Mouse (Mus musculus) monocyte, adult 5-6 weeks (primary cell): ENCODE results near the gene Gm10775. TPM values are rescaled to one million over a fixed set of nuclear protein-coding genes. Genes with fewer than 3 reads are reported as not detected.
A peak's percentile ranks its signal among the peaks of the same experiment; 100 is the strongest.

ENCODE experiments used
- ATAC-seq: fragments of 153-309, 156-312 bp; replicated peaks from 2 replicates; pipeline ENCODE4 v1.8.0; 2017; ENCODE audit warnings: mild to moderate bottlenecking; ENCODE audit not compliant: low TSS enrichment, insufficient number of reproducible peaks, severe bottlenecking, poor library complexity, low FRiP score
- total RNA-seq: library from RNA; stranded (forward); fragments of 200-1000, 200-491, 200-594 nt; gene quantifications from 3 replicates; pipeline ENCODE4 v1.2.3, GENCODE M21; 2017

The Gm10775 gene
- not detected in 3 replicates for total RNA-seq

DNA sequence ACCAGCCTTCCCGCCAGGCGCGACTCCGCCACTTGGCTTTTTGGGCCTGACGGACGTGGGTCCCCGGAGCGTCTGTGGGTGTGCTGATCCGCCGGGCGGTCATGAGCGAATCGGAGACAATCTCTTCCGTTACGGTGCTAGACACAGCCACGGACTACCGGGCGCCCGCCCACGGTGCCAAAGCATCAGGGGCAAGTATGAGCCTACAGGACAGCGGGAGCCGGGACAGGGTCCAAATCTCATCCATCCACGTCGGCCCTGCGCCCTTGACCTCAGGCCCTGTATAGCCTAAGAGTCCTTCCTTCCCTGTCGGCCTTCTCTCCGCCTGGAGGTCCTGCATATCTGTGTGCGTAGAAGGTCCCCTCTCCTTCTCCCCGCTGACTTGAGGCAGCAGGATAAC is at the start of gene Gm10775:
Gene Gm10775, plus strand, starts transcription at position 301 of the 400 bp plus-strand sequence.
- no peak for ATAC-seq

DNA sequence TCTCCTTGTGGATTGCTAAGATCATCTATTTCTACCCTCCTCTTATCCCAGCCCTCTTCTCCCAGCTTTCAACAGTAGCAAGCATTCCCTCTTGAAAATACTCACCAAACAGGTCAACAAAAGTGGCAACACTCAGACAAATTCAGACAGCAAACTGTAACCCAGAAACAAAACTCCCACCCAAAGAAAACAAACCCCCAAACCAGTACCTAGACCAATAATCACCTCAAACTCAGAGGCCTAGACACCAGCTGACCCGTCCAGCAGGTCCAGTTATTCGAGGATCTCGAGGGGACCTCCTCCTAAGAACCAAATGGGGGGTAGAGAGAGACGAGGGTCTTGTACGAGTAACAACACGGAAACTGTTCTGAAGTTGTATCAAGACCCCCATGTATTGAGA is 33.4 kb upstream of the Gm10775 start:
- ATAC-seq = no peak

DNA sequence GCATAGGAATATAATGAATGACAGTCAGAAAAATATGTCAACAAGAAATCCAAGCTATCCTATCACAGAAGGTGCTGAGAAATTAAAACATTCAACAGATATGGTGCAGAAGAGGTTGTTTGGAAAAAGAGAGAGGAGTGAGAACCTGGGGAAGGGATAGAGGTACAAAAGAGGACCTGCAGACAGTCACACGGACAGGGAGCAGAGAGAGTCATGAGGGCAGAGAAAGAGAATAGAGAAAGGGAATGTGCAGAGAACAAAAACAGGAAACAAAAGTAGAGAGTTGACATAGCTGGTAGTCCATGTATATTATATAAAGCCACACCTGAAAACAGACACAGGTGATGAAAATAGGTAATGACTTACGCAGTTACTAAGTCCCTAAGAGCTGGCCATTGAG is 32.7 kb upstream of the Gm10775 start:
- ATAC-seq = no peak

DNA sequence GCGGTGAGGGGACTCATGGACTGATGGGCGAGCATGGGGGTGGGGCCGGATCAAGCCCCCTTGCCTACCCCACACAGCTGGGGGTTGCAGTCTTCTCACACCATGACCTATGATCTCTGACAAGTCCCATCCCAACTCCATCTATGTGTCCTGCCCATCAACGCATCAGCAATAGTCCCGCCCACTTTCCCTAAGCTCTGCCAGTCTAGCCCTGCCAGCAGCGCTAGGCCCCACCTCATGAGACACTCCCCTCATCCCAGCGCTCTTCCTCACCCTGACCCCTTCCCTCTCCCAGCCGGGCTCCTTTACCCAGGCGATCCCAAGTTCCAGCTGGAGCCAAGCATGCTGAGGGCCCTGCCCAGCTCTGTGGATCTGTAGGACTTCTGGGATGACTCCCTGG is 22.1 kb upstream of the Gm10775 start:
- no peak for ATAC-seq

DNA sequence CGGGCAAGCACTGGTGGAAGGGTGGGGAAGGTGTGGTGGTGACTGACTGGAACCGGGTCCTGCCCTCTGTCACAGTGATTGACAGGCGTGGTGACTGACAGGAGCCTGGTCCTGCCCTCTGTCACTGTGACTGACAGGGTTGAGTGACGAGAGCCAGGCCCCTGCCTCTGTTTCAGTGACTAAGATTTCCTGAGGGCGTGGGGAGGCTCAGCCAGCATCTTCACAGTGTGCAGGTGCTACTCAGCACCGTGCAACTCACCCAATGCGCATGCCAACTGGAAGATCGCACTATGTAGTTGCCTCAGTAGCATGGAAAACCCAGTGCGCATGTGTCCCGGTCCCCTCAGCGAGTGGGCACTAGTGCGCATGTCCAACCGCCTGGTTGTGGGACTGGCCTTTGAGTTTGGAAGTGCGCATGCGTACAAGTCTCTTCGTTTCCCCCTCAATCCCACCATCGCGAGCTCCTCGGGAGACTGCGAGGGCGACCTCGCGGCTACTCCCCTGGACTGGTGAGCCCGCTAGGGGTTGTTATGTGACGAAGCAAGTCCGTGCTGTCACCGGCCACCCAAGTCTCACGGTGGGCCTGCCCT is 18.7 kb upstream of the Gm10775 start:
- ATAC-seq = peak; percentile 73

DNA sequence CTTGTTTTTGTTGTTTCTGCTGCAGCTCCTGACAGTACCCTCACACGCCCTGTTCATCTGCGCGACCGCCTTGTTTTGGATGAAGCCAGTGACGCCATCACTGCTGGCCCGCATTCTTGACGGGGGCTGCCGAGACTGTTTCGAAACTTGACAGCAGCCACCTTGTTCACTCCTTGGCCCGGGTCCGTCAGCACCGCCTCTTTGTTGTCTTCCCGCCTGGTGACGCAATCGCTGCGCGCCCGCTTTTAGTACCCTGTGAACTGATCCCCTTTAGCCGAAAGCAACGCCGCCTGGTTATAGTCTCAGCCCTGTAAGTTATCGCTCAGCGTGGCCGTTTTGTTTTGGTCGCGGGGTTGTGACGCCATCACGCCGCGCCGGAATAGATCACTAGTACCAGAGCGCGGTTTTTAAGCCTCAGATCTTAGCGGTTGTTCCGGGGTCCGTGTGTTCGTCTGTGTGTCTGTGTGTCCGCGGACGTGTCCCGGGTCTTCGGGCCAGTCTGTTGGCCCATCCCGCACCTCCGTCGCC is 18.2 kb upstream of the Gm10775 start:
- peak; percentile 66 for ATAC-seq

DNA sequence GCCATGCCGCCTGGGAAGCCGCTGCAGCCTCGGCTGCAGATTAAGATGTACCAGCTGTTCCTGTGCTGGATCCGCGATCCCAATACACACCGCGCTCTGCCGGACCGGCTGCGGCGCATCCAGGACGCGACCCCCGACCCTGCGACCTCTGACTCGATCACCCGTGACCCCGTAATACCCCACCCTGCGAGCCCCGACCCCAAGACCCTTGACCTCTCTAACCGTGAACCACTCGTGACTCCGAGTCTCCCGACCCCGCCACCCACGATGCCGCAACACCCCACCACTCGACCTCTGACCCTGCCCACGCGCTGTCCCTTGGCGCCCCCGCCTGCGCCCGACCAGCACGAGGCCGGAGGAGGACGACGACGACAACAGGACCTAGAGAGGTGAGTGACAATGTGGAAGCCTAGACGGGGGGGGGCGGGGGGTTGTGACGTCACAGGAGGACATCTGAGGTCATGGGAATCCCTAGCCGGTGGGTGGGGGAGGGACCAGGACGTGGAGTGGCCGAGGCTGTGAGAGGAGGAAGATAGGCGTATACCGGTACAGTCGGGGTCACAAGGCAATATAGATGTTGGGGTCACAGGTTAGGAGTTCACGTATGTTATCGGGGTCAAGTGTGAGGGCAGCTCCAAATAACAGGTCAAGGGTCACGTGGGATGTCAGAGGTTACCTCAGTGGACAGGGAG is 17.6 kb upstream of the Gm10775 start:
- ATAC-seq = no peak; the same call in 1 of the 2 replicates

DNA sequence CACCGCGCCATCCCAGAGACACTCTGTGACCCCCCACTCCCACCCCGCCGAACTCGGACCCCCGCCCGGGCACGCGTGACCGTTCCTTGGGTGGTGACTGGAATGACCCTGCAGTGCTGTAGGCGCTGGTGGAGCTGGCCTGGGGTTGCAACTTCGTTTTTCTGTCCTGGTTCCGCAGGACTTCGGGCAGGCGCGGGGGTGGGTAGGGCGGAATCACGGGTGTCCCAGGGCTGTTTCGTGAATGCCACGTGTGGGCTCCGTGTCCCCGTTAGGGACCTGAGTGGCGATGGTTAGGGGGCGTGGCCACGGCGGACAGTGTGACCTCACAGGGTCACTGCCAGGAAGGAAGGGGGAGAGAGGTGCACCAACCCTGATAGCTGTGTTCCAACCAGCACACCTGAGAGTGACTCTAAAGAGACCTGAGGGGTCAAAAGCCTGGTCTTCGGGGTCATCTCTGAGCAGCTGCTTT is 17.0 kb upstream of the Gm10775 start:
- ATAC-seq = no peak

DNA sequence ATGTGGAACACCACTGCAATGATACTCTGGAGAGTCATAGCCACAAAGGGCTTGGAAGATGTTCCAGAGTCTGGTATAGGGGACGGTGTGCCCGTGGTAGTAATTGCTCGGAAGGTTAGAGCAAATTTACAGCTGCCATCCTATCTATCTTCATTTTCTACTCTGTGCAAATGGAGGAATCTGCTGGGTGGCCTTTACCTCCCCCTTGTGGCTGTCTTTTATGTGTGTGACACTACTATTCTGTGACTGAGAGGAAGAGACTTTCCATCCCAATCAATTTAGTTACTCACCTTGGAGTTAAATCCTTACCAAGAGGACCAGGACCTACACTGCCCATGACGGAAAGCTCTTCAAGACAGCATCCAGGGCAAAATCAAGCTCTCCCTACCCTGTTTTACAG is 16.1 kb upstream of the Gm10775 start:
- no peak for ATAC-seq

DNA sequence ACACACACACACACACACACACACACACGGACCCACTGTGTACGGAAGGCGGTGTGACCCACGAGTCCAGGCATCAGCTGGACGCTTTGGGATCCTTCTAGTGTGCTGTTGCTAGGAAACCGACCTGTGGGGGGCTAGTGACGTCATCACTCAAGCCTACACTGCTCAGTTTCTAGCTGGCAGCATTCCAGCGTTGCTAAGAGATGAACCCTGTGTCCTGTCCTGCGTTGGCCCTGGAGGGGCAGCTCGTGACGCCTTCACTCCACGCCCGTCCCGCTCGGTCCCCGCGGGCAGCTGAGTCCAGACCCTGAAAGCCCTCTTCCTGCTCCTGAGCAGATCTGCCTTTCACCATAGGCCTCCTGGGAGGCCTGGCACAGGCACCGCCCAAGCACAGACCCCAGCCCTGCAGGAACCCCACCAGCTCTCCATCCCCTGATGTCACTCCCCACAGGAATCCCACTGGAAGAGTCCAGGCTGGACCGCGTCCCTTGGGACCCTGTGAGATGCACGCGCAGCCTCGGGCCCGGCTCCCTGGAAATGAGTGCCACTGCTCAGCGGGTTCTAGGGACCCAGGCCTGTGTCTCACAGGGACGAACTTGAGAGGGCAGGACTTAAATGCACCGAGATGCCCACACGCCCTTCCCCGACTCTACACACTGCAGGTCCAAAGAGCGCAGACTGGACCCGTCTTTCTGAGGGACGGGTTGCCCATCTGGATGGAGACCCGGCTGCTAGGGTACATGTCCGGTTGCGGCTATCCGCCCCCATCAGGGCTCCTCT is 974 bp upstream of the Gm10775 start:
- no peak for ATAC-seq

DNA sequence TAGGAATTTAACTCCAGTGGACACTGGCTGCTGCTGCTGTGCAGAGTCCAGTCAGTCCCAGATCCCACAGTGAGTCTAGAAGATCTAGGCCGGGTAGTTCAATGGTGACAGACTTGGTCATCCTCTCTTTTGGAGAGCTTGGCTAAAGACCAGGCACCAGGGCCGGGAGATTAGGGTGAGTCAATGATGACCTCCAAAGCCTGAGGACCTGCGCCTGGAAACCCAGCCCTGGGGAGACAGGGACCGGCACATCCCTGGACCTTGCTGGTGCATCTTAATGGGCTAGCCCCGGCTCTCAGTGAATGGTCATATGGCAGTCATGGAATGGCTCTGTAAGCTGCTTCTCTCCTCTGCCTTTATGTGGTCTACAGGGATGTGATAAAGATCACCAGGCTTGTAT is 2.7 kb downstream of the Gm10775 start:
- no peak for ATAC-seq

DNA sequence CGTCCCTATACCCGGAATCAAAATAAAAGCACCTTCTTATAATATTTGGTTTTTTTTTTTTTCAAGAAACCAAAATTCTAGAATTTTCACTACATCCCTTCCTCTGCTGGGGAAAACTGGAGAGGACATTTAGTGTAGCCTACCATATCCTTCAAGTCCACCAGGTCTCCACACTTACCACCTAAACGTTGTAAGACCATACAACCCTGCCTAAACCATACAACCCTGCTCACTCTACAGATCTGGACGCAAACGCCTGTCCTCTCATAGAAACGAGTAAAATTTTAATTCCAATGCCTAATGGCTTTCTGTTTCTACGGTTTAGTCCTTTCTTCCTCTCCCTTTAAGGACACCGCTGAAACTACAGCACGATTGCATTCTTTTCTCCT is 18.6 kb downstream of the Gm10775 start:
- 0 out of 2 replicates have a peak, but pooled peaks have one; percentile 3 for ATAC-seq

DNA sequence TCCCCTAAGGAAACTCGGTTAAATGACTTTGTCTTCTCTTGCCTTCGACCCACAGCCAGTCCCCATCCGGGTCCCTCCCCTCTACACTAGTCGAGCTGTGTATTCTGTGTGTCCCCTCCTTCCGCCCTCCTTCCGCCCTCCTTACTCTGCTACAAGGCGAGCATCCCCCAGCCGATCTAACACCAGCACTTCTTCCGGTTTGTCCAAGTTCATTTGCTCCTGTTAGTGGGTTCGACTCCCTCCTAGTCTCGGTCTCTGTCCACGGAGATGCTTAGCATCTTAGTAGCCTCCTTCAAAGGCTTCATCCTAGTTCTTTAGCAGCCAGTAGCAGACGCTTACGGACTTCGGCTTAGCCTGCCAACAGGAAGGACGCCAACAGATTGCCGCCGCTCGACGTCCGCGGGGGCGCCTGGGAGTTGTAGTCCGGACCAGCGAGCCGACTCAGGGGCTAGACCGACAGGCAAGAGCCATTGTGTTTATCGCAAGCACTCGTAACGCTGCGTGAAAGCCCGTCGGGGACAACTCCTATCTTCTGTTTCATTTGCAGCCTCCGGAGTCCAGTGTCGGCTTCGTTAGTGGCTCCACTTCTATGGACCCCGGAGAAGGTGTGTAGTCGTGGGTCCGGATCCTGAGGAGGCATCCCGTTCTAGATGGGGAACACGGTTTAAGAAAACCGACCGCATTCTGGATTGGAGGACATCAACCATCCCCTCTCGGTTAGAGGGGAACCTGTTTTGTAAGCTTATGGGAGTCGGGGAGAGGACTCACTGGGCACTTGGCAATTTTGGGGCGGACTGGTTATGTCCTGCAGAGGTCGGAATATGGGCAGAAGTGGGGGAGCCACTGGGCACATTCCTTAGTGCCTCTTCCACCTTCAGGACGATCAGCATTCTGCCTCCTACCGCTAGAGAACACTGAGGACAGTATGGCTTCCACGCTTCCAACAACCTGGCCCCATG is 19.3 kb downstream of the Gm10775 start, which contains the start of gene Zfp369:
Gene Zfp369, plus strand, starts transcription at position 432 of the 959 bp plus-strand sequence.
- peak; percentile 98 for ATAC-seq

DNA sequence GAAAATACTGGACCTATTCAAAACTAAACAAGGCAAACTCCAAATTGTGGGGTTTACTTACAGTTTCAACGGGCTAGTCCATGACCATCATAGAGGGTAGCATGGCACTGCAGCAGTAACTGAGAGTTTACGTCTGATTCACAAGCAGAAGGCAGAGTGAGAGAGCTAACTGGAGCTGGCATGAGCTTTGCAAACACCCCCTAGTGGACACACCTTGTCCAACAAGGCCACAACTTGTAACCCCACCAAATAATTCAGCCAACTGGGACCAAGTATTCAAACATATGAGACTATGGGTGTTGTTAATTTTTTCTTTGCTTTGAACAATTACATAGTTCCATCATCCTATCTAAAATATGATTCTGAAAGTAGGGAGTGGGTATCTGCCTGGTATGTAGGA is 27.4 kb downstream of the Gm10775 start:
- ATAC-seq = no peak

DNA sequence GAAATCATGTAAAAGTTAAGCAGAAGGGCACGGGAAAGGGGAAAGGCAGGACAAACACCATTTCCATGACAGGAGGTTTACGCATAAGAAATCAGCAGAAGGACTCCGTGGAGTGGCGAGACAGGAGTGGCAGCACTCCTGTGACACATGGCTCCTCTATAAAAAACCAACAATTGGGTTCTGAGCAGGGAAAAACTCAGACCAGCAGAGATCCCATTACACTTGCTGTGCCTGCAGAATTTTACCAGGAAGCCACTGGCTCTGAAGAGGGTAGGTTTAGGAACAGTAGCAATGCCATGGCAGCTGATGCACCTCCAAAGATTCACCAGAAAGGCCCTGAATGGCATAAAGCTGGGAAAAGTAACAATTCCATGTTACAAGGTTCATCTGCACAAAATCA is 37.0 kb downstream of the Gm10775 start:
- no peak for ATAC-seq
